ENCODE assay signal across 31 mouse cellular contexts in the genomic region with DNA sequence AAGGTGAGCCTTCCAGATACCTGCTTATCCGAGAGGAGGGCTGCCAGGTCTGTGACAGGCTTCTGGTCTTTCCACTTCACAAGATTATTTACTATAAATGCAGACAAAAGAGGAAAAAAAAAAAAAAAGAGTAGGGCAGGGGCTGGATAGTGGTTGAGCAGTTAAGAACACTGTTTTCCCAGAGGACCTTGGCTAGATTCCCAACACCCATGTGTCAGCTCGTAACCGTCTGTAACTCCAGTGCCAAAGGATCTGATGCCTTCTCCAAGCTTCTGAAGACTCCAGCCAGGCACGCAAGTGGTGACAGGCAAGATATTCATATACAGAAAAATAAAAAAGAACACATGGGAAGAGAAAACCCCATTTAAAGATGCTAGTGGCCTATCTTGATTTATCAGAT. TPM values are rescaled to one million over a fixed set of nuclear protein-coding genes. Genes with fewer than 3 reads are reported as not detected.
DNase-seq lines count a peak whose midpoint lies in the region; TF ChIP-seq lines count a peak whose summit lies in the region.
"Had no signal": no experiment of that assay in that cellular context is flagged by ENCODE, and none has a peak within 500 bp of the region (broad histone marks: within the 10 kb centered on the region; RNA-seq: fewer than 3 reads in every experiment).

No protein-coding gene starts in this region.

- DNase-seq in cerebellum, postnatal 14 days = peak; percentile 32 to 41
- DNase-seq in cerebellum, adult 11 months = no peak
- DNase-seq in heart, adult 18-20 months = peak; percentile 48 to 53
- DNase-seq in heart, postnatal 4 days = no peak
- peak; percentile 56 for DNase-seq in brain, embryonic 14.5 days (ENCODE audit: low read depth)
- no peak for DNase-seq in neural tube, embryonic 10.5 days (ENCODE audit: extremely low spot score, low spot score)
- DNase-seq in thymus, postnatal 25 days = no peak
- DNase-seq: cerebellum, adult 11-12 months; embryo, embryonic 11 days; forebrain, postnatal 0 days; heart, adult 2 months; kidney, adult 2 months; layer of hippocampus, adult 9-11 months; lung, embryonic 14.5 days; lung, postnatal 36 days; midbrain, embryonic 14.5 days; right cerebral cortex, postnatal 25 days; thymus, postnatal 14 days had no signal

- no peak for TF ChIP-seq CTCF in brain, embryonic 14.5 days (IDR thresholded peaks at IDR 0.05; ENCODE audit: borderline replicate concordance, extremely low read depth, insufficient read depth, insufficient read length)

- TF ChIP-seq POLR2A in brain, embryonic 14.5 days (IDR thresholded peaks at IDR 0.05; ENCODE audit: borderline replicate concordance, extremely low read depth, insufficient read depth, insufficient read length, poor library complexity, severe bottlenecking) = no peak

RNA-seq across cellular contexts. Expression of a gene that starts 11.4 kb away (rescaled TPM):
- total RNA-seq in heart, adult 18-20 months (2021) = 10 to 100 TPM; 16.1 to 19.4 TPM
- total RNA-seq in heart, postnatal 4 days (2021) = 10 to 100 TPM; 15.1 to 16.6 TPM
- 22.4 and 23.8 TPM in 2 replicates for polyA plus RNA-seq in brain, embryonic 14.5 days (2012; rRNA removed)

RNA-seq across cellular contexts. Expression of a gene that starts 24.4 kb away (rescaled TPM):
- not detected for total RNA-seq in heart, adult 18-20 months (2021)
- not detected for total RNA-seq in heart, postnatal 4 days (2021)
- 0.39 TPM in 1 of 2 replicates, not detected in the other for polyA plus RNA-seq in brain, embryonic 14.5 days (2012; rRNA removed)
- total RNA-seq: forebrain, postnatal 0 days; heart, adult 2 months; hematopoietic stem cell, adult 5-6 weeks; megakaryocyte-erythroid progenitor cell, adult 5-6 weeks had no signal
- polyA plus RNA-seq: embryonic facial prominence, embryonic 15.5 days; heart, adult 2 months; heart, embryonic 15.5 days; hindbrain, embryonic 15.5 days; intestine, embryonic 14.5 days; kidney, adult 2 months; kidney, postnatal 0 days; large intestine, adult 2 months; limb, embryonic 13.5 days; liver, embryonic 14.5 days; lung, embryonic 14.5 days; midbrain, embryonic 14.5 days; neural tube, embryonic 12.5 days; spleen, adult 2 months; stomach, embryonic 14.5 days had no signal

RNA-seq across cellular contexts. Expression of a gene that starts 56.0 kb away (rescaled TPM):
- 10 to 100 TPM; 11.1 to 11.8 TPM for total RNA-seq in heart, adult 18-20 months (2021)
- 10 to 100 TPM; 15.1 to 16.0 TPM for total RNA-seq in heart, postnatal 4 days (2021)
- polyA plus RNA-seq in brain, embryonic 14.5 days (2012; rRNA removed) = 17.9 and 18.0 TPM in 2 replicates

Comparison
In these comparisons a context has a peak if more than half of its experiments do, and no peak if none do; other contexts are left out.
1. DNase-seq: peak in cerebellum, postnatal 14 days (2 of 2), heart, adult 18-20 months (2 of 2) and brain, embryonic 14.5 days (single experiment); none in cerebellum, adult 11 months (single experiment), heart, postnatal 4 days (single experiment), neural tube, embryonic 10.5 days (single experiment) and thymus, postnatal 25 days (single experiment).